Mouse (Mus musculus) intestine, embryonic 15.5 days (tissue): ENCODE results near the gene BC005537. TPM values are rescaled to one million over a fixed set of nuclear protein-coding genes. Genes with fewer than 3 reads are reported as not detected.

Experiments
- ATAC-seq: fragments of 200-750 bp; cut with Nextera tagmentation; 2 replicates; pipeline ENCODE4 v1.8.0; 2017; ENCODE audit warnings: moderate TSS enrichment, moderate library complexity
- H3K27ac ChIP-seq: fragments of 300-500 bp; sonication (generic); 2 replicates; pipeline ENCODE4 v1.5.1; 2015; ENCODE audit warnings: mild to moderate bottlenecking, inconsistent platforms
- H3K27me3 ChIP-seq: fragments of 300-500 bp; sonication (generic); replicated peaks from 2 replicates; pipeline ENCODE4 v1.6.1; 2015; ENCODE audit warnings: inconsistent platforms
- H3K36me3 ChIP-seq: fragments of 300-500 bp; sonication (generic); 2 replicates; pipeline ENCODE4 v1.6.1; 2015; ENCODE audit warnings: inconsistent platforms
- H3K4me1 ChIP-seq: fragments of 300-500 bp; sonication (generic); replicated peaks from 2 replicates; pipeline ENCODE4 v1.6.1; 2015; ENCODE audit warnings: inconsistent platforms
- H3K4me2 ChIP-seq: fragments of 300-500 bp; sonication (generic); replicated peaks from 2 replicates; pipeline ENCODE4 v1.6.1; 2015; ENCODE audit warnings: mild to moderate bottlenecking, inconsistent platforms
- H3K4me3 ChIP-seq: fragments of 300-500 bp; sonication (generic); replicated peaks from 2 replicates; pipeline ENCODE4 v1.5.1; 2015; ENCODE audit warnings: inconsistent platforms
- H3K9ac ChIP-seq: fragments of 300-500 bp; sonication (generic); 2 replicates; pipeline ENCODE4 v1.6.1; 2015; ENCODE audit warnings: inconsistent platforms
- H3K9me3 ChIP-seq: fragments of 300-500 bp; sonication (generic); 2 replicates; pipeline ENCODE4 v1.6.1; 2016; ENCODE audit warnings: inconsistent platforms
- WGBS: fragments of 180-500 bp; shearing (Covaris S2); methylation state at CpG from one replicate; pipeline ENCODE4 v1.1.7; 2015; 5-methylcytosine and 5-hydroxymethylcytosine counted together
- polyA plus RNA-seq: library from polyadenylated mRNA; unstranded; fragments of >200 nt; fragmentation: Nextera tagmentation; extraction: Ambion mirVana; gene quantifications from 2 replicates; pipeline ENCODE4 v1.2.1, GENCODE M21; 2015

BC005537 gene
- polyA plus RNA-seq, 1 experiment from 2014 or later = 13.2 TPM

- Histone ChIP-seq H3K27me3 (no peaks in the 10 kb centered on the region), H3K4me2 (no peak overlapping the region), H3K9me3 (no peaks in the 10 kb centered on the region), H3K4me3 (no peak overlapping the region), H3K4me1 (no peaks in the 10 kb centered on the region), H3K9ac (no peak overlapping the region), H3K27ac (no peak overlapping the region), H3K36me3 (no peaks in the 10 kb centered on the region)
- 83% methylated on average over 2 of the region's 2 CpGs for WGBS
- ATAC-seq = no peak
Observed at GRCm38 (mm10) chr13:24778026-24778425, 23.4 kb upstream of the BC005537 start.

GRCm38 (mm10) chr13:24778706-24779380 lies 22.6 kb upstream of the BC005537 start:
- H3K4me1 ChIP-seq = no peaks in the 10 kb centered on the region
- WGBS = 79% methylated on average over 8 of the region's 8 CpGs
- ATAC-seq = no peak
- H3K4me2 ChIP-seq = no peak overlapping the region
- H3K9me3 ChIP-seq = no peaks in the 10 kb centered on the region
- no peaks in the 10 kb centered on the region for H3K27me3 ChIP-seq
- no peaks in the 10 kb centered on the region for H3K36me3 ChIP-seq
- no peak overlapping the region for H3K27ac ChIP-seq
- H3K9ac ChIP-seq = no peak overlapping the region
- no peak overlapping the region for H3K4me3 ChIP-seq

- no peak for ATAC-seq
- Histone ChIP-seq H3K9me3 (no peaks in the 10 kb centered on the region), H3K9ac (no peak overlapping the region), H3K36me3 (no peaks in the 10 kb centered on the region), H3K4me3 (no peak overlapping the region), H3K27ac (no peak overlapping the region), H3K4me1 (no peaks in the 10 kb centered on the region), H3K27me3 (no peaks in the 10 kb centered on the region), H3K4me2 (no peak overlapping the region)
- 62% methylated on average over 5 of the region's 5 CpGs for WGBS
Observed at GRCm38 (mm10) chr13:24781916-24782315, 19.5 kb upstream of the BC005537 start.

GRCm38 (mm10) chr13:24786014-24786490 lies 15.4 kb upstream of the BC005537 start:
- H3K4me1 ChIP-seq = no peaks in the 10 kb centered on the region
- H3K36me3 ChIP-seq = no peaks in the 10 kb centered on the region
- WGBS = 63% methylated on average over 11 of the region's 11 CpGs
- no peaks in the 10 kb centered on the region for H3K9me3 ChIP-seq
- H3K27ac ChIP-seq = no peak overlapping the region
- H3K4me3 ChIP-seq = no peak overlapping the region
- ATAC-seq = no peak
- no peak overlapping the region for H3K4me2 ChIP-seq
- H3K9ac ChIP-seq = no peak overlapping the region
- H3K27me3 ChIP-seq = no peaks in the 10 kb centered on the region

GRCm38 (mm10) chr13:24787477-24787876 lies 14.0 kb upstream of the BC005537 start:
- H3K36me3 ChIP-seq = no peaks in the 10 kb centered on the region
- ATAC-seq = no peak
- H3K9ac ChIP-seq = no peak overlapping the region
- H3K4me1 ChIP-seq = no peaks in the 10 kb centered on the region
- 90% methylated on average over 5 of the region's 5 CpGs for WGBS
- H3K4me3 ChIP-seq = no peak overlapping the region
- no peaks in the 10 kb centered on the region for H3K9me3 ChIP-seq
- H3K27ac ChIP-seq = no peak overlapping the region
- no peaks in the 10 kb centered on the region for H3K27me3 ChIP-seq
- no peak overlapping the region for H3K4me2 ChIP-seq

- 60% methylated on average over 2 of the region's 2 CpGs for WGBS
- H3K27ac ChIP-seq = no peak overlapping the region
- no peak overlapping the region for H3K4me3 ChIP-seq
Observed at GRCm38 (mm10) chr13:24791349-24791748, 10.1 kb upstream of the BC005537 start.

GRCm38 (mm10) chr13:24792411-24793045 lies 8.9 kb upstream of the BC005537 start:
- Histone ChIP-seq H3K4me3 (no peak overlapping the region), H3K9me3 (no peaks in the 10 kb centered on the region), H3K9ac (no peak overlapping the region), H3K27ac (no peak overlapping the region), H3K4me2 (no peak overlapping the region), H3K27me3 (no peaks in the 10 kb centered on the region), H3K36me3 (no peaks in the 10 kb centered on the region), H3K4me1 (no peaks in the 10 kb centered on the region)
- 81% methylated on average over 9 of the region's 9 CpGs for WGBS
- no peak for ATAC-seq

More at GRCm38 (mm10) chr13:24791349-24791748, 10.1 kb upstream of the BC005537 start:
- no peak; the same call in 1 of the 2 replicates for ATAC-seq
- Histone ChIP-seq H3K36me3 (no peaks in the 10 kb centered on the region), H3K9ac (no peak overlapping the region), H3K9me3 (no peaks in the 10 kb centered on the region), H3K4me2 (no peak overlapping the region), H3K27me3 (no peaks in the 10 kb centered on the region), H3K4me1 (no peaks in the 10 kb centered on the region)

GRCm38 (mm10) chr13:24798686-24799085 lies 2.8 kb upstream of the BC005537 start:
- Histone ChIP-seq H3K9ac (no peak overlapping the region), H3K27ac (no peak overlapping the region), H3K4me1 (0 out of 2 replicates have a peak, but pooled peaks cover 2% of the 10 kb centered on the region), H3K4me3 (no peak overlapping the region), H3K4me2 (no peak overlapping the region), H3K27me3 (no peaks in the 10 kb centered on the region), H3K36me3 (no peaks in the 10 kb centered on the region), H3K9me3 (no peaks in the 10 kb centered on the region)
- 98% methylated on average over 4 of the region's 4 CpGs for WGBS
- ATAC-seq = no peak

- Histone ChIP-seq H3K9me3 (no peaks in the 10 kb centered on the region), H3K9ac (no peak overlapping the region), H3K4me1 (0 out of 2 replicates have a peak, but pooled peaks cover 2% of the 10 kb centered on the region), H3K4me3 (peak overlapping the region; percentile 98), H3K27ac (no peak overlapping the region), H3K27me3 (no peaks in the 10 kb centered on the region), H3K36me3 (no peaks in the 10 kb centered on the region), H3K4me2 (peak overlapping the region; percentile 87)
- 69% methylated on average over 5 of the region's 5 CpGs for WGBS
- no peak for ATAC-seq
Observed at GRCm38 (mm10) chr13:24799378-24799777, 2.1 kb upstream of the BC005537 start.

- no peaks in the 10 kb centered on the region for H3K36me3 ChIP-seq
- ATAC-seq = peak; percentile 30
- WGBS = under 1% methylated on average over 31 of the region's 31 CpGs
Observed at GRCm38 (mm10) chr13:24799925-24800673, 1.4 kb upstream of the BC005537 start.

GRCm38 (mm10) chr13:24800674-24801307 lies 666 bp upstream of the BC005537 start:
- no peaks in the 10 kb centered on the region for H3K9me3 ChIP-seq
- WGBS = under 1% methylated on average over 42 of the region's 42 CpGs
- no peaks in the 10 kb centered on the region for H3K27me3 ChIP-seq
- H3K27ac ChIP-seq = peak overlapping the region; percentile 95
- H3K4me3 ChIP-seq = peak overlapping the region; percentile 98
- H3K4me1 ChIP-seq = peaks cover 5% of the 10 kb centered on the region
- peak; percentile 97 for ATAC-seq
- H3K4me2 ChIP-seq = peak overlapping the region; percentile 87
- H3K36me3 ChIP-seq = no peaks in the 10 kb centered on the region; the same call in 1 of the 2 replicates
- H3K9ac ChIP-seq = peak overlapping the region; percentile 94

More at GRCm38 (mm10) chr13:24799925-24800673, 1.4 kb upstream of the BC005537 start:
- Histone ChIP-seq H3K9me3 (no peaks in the 10 kb centered on the region), H3K4me2 (peak overlapping the region; percentile 87), H3K9ac (peak overlapping the region; percentile 51), H3K4me3 (peak overlapping the region; percentile 98), H3K4me1 (peaks cover 5% of the 10 kb centered on the region), H3K27me3 (no peaks in the 10 kb centered on the region), H3K27ac (peak overlapping the region; percentile 95)
